Mouse (Mus musculus) intestine, embryonic 14.5 days (tissue): Measurements from ENCODE around the gene Baz1b. TPM values are rescaled to one million over a fixed set of nuclear protein-coding genes. Genes with fewer than 3 reads are reported as not detected.

Experiments
- ATAC-seq: fragments of 200-750 bp; cut with Nextera tagmentation; replicated peaks from 2 replicates; pipeline ENCODE4 v1.8.0; 2017; ENCODE audit warnings: low read depth, moderate number of reproducible peaks, moderate TSS enrichment, moderate library complexity; ENCODE audit not compliant: low FRiP score, low TSS enrichment
- DNase-seq: peaks from one replicate; pipeline ENCODE4 v3.0.0-alpha.2; 2018; ENCODE audit warnings: low spot score
- H3K27ac ChIP-seq: fragments of 300-500 bp; sonication (generic); 2 replicates; pipeline ENCODE4 v1.5.1; 2014; ENCODE audit warnings: low read depth, mild to moderate bottlenecking, control low read depth
- H3K27me3 ChIP-seq: fragments of 300-500 bp; sonication (generic); replicated peaks from 2 replicates; pipeline ENCODE4 v1.6.1; 2014; ENCODE audit warnings: low read length, control low read depth; ENCODE audit not compliant: control insufficient read depth, insufficient read depth
- H3K36me3 ChIP-seq: fragments of 300-500 bp; sonication (generic); 2 replicates; pipeline ENCODE4 v1.6.1; 2014; ENCODE audit warnings: low read length, control low read depth; ENCODE audit not compliant: control insufficient read depth, insufficient read depth
- H3K4me1 ChIP-seq: fragments of 300-500 bp; sonication (generic); replicated peaks from 2 replicates; pipeline ENCODE4 v1.6.1; 2014; ENCODE audit warnings: low read length, control low read depth, mixed read lengths; ENCODE audit not compliant: control insufficient read depth, insufficient read depth
- H3K4me2 ChIP-seq: fragments of 300-500 bp; sonication (generic); 2 replicates; pipeline ENCODE4 v1.6.1; 2014; ENCODE audit warnings: low read length
- H3K4me3 ChIP-seq: fragments of 300-500 bp; sonication (generic); 2 replicates; pipeline ENCODE4 v1.5.1; 2014; ENCODE audit warnings: low read depth, low read length, control low read depth, mixed read lengths
- H3K9ac ChIP-seq: fragments of 300-500 bp; sonication (generic); 2 replicates; pipeline ENCODE4 v1.6.1; 2014; ENCODE audit warnings: mild to moderate bottlenecking, low read length
- H3K9me3 ChIP-seq: fragments of 300-500 bp; sonication (generic); 2 replicates; pipeline ENCODE4 v1.6.1; 2016; ENCODE audit warnings: low read length, control low read depth; ENCODE audit not compliant: control insufficient read depth
- WGBS: fragments of 180-500 bp; shearing (Covaris S2); extraction: QIAGEN DNeasy Blood & Tissue Kit; methylation state at CpG from one replicate; pipeline ENCODE4 v1.1.7; 2014; 5-methylcytosine and 5-hydroxymethylcytosine counted together
- polyA plus RNA-seq: library from polyadenylated mRNA; unstranded; fragments of >200 nt; fragmentation: Nextera tagmentation; extraction: Ambion mirVana; gene quantifications from 2 replicates; pipeline ENCODE4 v1.2.1, GENCODE M21; 2014

Gene Baz1b
- polyA plus RNA-seq, 1 experiment from 2014 or later: 50.8 TPM

GRCm38 (mm10) chr5:135258280-135259150 is 71.5 kb downstream of the Baz1b start:
- Histone ChIP-seq H3K9ac (peak overlapping the region; percentile 44), H3K4me2 (peak overlapping the region; percentile 46), H3K4me1 (peaks cover 5% of the 10 kb centered on the region), H3K27me3 (no peaks in the 10 kb centered on the region), H3K9me3 (no peaks in the 10 kb centered on the region), H3K4me3 (peak overlapping the region; percentile 13), H3K27ac (peak overlapping the region; percentile 59; the same call in 1 of the 2 replicates), H3K36me3 (no peaks in the 10 kb centered on the region)
- no peak for ATAC-seq
- 26% methylated on average over 30 of the region's 30 CpGs for WGBS
- no peak for DNase-seq

- H3K27ac ChIP-seq: peak overlapping the region; percentile 61
These were observed 76.9 kb downstream of the Baz1b start for GRCm38 (mm10) chr5:135263866-135264503.

DNA sequence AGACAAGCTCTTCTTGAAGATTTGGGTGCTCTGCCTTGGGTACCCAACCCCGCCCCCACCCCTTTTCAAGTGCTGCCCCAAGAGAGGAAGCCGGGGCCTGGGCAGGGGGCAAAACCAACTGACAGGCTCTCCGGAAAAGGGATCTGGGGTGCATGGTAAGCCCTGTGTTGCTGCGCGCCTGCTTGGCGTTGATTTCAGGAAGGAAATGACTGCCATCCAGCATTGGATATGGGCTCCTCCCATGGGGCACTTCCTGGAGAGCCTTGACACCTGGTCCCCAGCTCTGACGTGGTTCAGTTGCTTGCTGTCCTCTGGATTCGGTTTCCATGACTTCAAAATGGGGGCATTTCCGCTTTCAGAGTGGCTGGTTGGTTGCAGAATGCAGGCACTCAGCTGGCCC is 77.5 kb downstream of the Baz1b start:
- 40% methylated on average over 9 of the region's 9 CpGs for whole genome bisulfite sequencing
- no peak overlapping the region for H3K9ac ChIP-seq
- peak; percentile 58; the same call in 1 of the 2 replicates for ATAC-seq

More at GRCm38 (mm10) chr5:135263866-135264503, 76.9 kb downstream of the Baz1b start:
- Histone ChIP-seq H3K9me3 (no peaks in the 10 kb centered on the region), H3K36me3 (no peaks in the 10 kb centered on the region), H3K9ac (no peak overlapping the region; the same call in none of the 2 replicates), H3K27me3 (no peaks in the 10 kb centered on the region), H3K4me1 (peaks cover 6% of the 10 kb centered on the region), H3K4me2 (peak overlapping the region; percentile 41), H3K4me3 (no peak overlapping the region)
- no peak for DNase-seq
- ATAC-seq: peak; percentile 84
- 17% methylated on average over 17 of the region's 17 CpGs for WGBS

GRCm38 (mm10) chr5:135269451-135269850 is 82.4 kb downstream of the Baz1b start:
- WGBS: 57% methylated on average over 8 of the region's 8 CpGs
- no peaks in the 10 kb centered on the region for H3K9me3 ChIP-seq
- H3K4me2 ChIP-seq: no peak overlapping the region
- no peaks in the 10 kb centered on the region for H3K36me3 ChIP-seq
- DNase-seq (no peak), ATAC-seq (no peak)
- H3K4me1 ChIP-seq: no peaks in the 10 kb centered on the region; the same call in 1 of the 2 replicates
- H3K27ac ChIP-seq: no peak overlapping the region
- H3K27me3 ChIP-seq: no peaks in the 10 kb centered on the region
- no peak overlapping the region for H3K9ac ChIP-seq
- H3K4me3 ChIP-seq: no peak overlapping the region

More for the DNA sequence above, 77.5 kb downstream of the Baz1b start:
- Histone ChIP-seq H3K27me3 (no peaks in the 10 kb centered on the region), H3K36me3 (no peaks in the 10 kb centered on the region), H3K4me3 (no peak overlapping the region), H3K4me2 (peak overlapping the region; percentile 41), H3K27ac (peak overlapping the region; percentile 61), H3K4me1 (peaks cover 6% of the 10 kb centered on the region), H3K9me3 (no peaks in the 10 kb centered on the region)
- no peak for DNase-seq

DNA sequence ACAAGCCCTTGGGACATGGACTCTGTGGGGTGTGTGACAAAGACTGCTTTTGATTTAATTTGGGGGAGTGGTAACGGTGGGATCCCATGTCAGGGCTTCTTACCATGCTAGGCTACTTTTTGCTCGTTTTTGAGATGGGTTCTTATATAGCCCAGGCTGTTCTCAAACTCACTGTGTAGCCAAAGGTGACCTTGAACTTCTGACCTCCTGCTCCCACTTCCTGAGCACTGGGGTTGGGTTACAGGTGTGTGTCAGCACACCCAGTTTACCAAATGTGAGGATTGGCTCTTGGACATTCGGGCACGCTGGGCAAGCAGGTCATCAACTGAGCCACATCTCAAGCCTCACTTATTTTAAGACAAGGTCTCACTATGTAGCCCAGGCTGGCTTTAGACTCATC is 83.3 kb downstream of the Baz1b start:
- H3K4me1 ChIP-seq: no peaks in the 10 kb centered on the region
- no peak overlapping the region for H3K9ac ChIP-seq
- no peak for DNase-seq
- WGBS: 84% methylated on average over 4 of the region's 4 CpGs
- no peaks in the 10 kb centered on the region for H3K27me3 ChIP-seq
- no peak overlapping the region for H3K27ac ChIP-seq
- no peak overlapping the region for H3K4me2 ChIP-seq
- H3K9me3 ChIP-seq: no peaks in the 10 kb centered on the region
- no peak for ATAC-seq
- H3K36me3 ChIP-seq: no peaks in the 10 kb centered on the region
- H3K4me3 ChIP-seq: no peak overlapping the region

DNA sequence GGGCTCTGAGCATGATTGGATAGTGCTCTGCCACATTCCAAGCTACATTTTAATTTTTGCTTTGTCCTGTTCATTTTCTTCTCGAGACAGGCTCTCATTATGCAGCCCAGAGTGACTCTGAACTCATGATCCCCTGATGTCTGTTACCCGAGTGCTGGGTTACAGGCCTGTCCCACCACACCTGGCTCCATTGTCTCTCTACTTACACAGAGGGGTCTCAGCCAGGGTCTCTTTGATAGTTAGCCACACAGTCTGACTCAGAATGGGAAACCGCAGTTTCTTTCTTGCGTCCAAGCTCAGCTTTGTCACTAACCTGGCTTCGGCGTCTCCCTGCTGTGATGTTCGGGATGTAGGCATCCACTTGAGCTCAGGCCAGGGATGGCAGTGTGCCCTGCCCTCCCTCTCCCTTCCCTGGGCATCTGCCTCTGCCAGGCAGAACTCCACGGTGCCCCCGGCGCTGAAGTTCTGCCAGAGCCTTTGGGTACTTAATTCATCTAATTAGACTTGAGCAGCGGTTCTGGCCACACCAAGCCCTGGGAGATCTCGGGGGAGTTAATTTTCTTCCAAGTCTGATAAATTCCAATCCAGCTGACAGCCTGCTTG is 84.6 kb downstream of the Baz1b start:
- Histone ChIP-seq H3K4me1 (no peaks in the 10 kb centered on the region), H3K27me3 (peaks cover 3% of the 10 kb centered on the region; the same call in 1 of the 2 replicates), H3K4me3 (no peak overlapping the region), H3K4me2 (no peak overlapping the region), H3K27ac (no peak overlapping the region), H3K9ac (no peak overlapping the region), H3K9me3 (no peaks in the 10 kb centered on the region), H3K36me3 (no peaks in the 10 kb centered on the region)
- DNase-seq (no peak), ATAC-seq (no peak)
- 81% methylated on average over 12 of the region's 12 CpGs for WGBS

DNA sequence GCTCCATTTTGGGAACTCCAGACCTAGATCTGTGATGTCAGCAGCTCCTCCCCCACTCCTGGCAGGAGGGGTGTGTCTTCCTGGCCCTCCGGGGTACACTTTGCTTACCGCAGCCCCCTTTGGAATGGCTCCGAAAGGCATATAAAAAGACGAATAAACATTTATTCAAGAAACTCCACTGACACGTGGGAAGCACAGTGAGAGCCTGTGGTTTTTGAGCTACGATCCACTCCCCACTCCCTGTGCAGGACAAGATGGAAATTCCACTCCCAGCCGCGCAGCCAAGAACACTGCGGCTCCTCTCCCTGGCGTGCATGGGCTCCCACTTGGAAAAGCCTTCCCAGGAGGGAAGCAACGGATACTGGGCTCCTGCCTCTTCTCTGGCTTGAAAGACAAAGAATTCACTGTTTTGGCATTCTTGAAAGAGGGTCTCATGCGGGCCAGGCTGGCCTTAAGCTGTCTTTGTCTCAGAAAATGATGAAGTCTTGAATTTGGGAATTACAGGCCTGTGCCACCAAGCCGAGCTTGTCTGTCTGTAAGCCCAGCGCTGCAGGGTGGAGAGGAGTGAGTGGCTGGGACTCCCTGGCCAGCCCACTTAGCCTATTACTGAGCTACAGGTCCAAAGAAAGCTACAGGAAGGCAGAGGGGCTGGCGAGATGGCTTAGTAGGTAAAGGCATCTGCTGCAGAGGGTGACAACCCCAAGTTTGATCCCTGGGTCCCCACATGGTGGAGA is 87.8 kb downstream of the Baz1b start:
- WGBS: 22% methylated on average over 15 of the region's 15 CpGs
- 0 out of 2 replicates have a peak overlapping the region, but pooled peaks have one; percentile 13 for H3K4me3 ChIP-seq

GRCm38 (mm10) chr5:135276597-135276996 is 89.5 kb downstream of the Baz1b start:
- Histone ChIP-seq H3K27me3 (peaks cover 8% of the 10 kb centered on the region; the same call in 1 of the 2 replicates), H3K36me3 (no peaks in the 10 kb centered on the region), H3K4me2 (peak overlapping the region; percentile 29), H3K9ac (peak overlapping the region; percentile 34; the same call in 1 of the 2 replicates), H3K4me1 (no peaks in the 10 kb centered on the region; the same call in 1 of the 2 replicates), H3K27ac (no peak overlapping the region), H3K4me3 (peak overlapping the region; percentile 16), H3K9me3 (no peaks in the 10 kb centered on the region)
- WGBS: 8% methylated on average over 36 of the region's 36 CpGs
- ATAC-seq (0 out of 2 replicates have a peak, but pooled peaks have one; percentile 29), DNase-seq (peak; percentile 63)

More for the DNA sequence above, 87.8 kb downstream of the Baz1b start:
- Histone ChIP-seq H3K4me1 (no peaks in the 10 kb centered on the region), H3K9me3 (no peaks in the 10 kb centered on the region), H3K36me3 (no peaks in the 10 kb centered on the region), H3K9ac (no peak overlapping the region), H3K4me2 (peak overlapping the region; percentile 36), H3K27ac (peak overlapping the region; percentile 48; the same call in 1 of the 2 replicates), H3K27me3 (peaks cover 8% of the 10 kb centered on the region; the same call in 1 of the 2 replicates)
- ATAC-seq (no peak), DNase-seq (peak; percentile 70)
